Mouse (Mus musculus) heart, postnatal 0 days (tissue): ENCODE measurements around the gene Tlcd2. TPM values are rescaled to one million over a fixed set of nuclear protein-coding genes. Genes with fewer than 3 reads are reported as not detected.
A peak's percentile ranks its signal among the peaks of the same experiment; 100 is the strongest.

Experiments used
- ATAC-seq: fragments of 200-750 bp; cut with Nextera tagmentation; 2 replicates; pipeline ENCODE4 v1.8.0; 2017; ENCODE audit warnings: low read depth, moderate number of reproducible peaks, moderate library complexity; ENCODE audit not compliant: insufficient read depth
- DNase-seq: peaks from one replicate; pipeline ENCODE4 v3.0.0-alpha.2; 2016; ENCODE audit warnings: low spot score
- H3K27ac ChIP-seq: fragments of 300-500 bp; sonication (generic); 2 replicates; pipeline ENCODE4 v1.5.1; 2014; ENCODE audit warnings: low read depth, mild to moderate bottlenecking
- H3K27me3 ChIP-seq: fragments of 300-500 bp; sonication (generic); 2 replicates; pipeline ENCODE4 v1.6.1; 2014; ENCODE audit warnings: low read length, mixed read lengths; ENCODE audit not compliant: control insufficient read depth, insufficient read depth
- H3K36me3 ChIP-seq: fragments of 300-500 bp; sonication (generic); replicated peaks from 2 replicates; pipeline ENCODE4 v1.6.1; 2014; ENCODE audit warnings: low read length, mixed read lengths; ENCODE audit not compliant: control insufficient read depth, insufficient read depth
- H3K4me1 ChIP-seq: fragments of 300-500 bp; sonication (generic); 2 replicates; pipeline ENCODE4 v1.6.1; 2014; ENCODE audit warnings: antibody characterized with exemption; ENCODE audit not compliant: control insufficient read depth, insufficient read depth
- H3K4me2 ChIP-seq: fragments of 300-500 bp; sonication (generic); 2 replicates; pipeline ENCODE4 v1.6.1; 2014; ENCODE audit warnings: low read depth, mild to moderate bottlenecking, low read length, moderate library complexity
- H3K4me3 ChIP-seq: fragments of 300-500 bp; sonication (generic); 2 replicates; pipeline ENCODE4 v1.5.1; 2014; ENCODE audit warnings: low read depth, low read length
- H3K9ac ChIP-seq: fragments of 300-500 bp; sonication (generic); replicated peaks from 2 replicates; pipeline ENCODE4 v1.6.1; 2014; ENCODE audit warnings: low read depth, low read length, mixed read lengths
- H3K9me3 ChIP-seq: fragments of 300-500 bp; sonication (generic); replicated peaks from 2 replicates; pipeline ENCODE4 v1.6.1; 2016; ENCODE audit warnings: low read length; ENCODE audit not compliant: control insufficient read depth
- CTCF ChIP-seq: IDR thresholded peaks from 2 replicates; pipeline ENCODE4 v1.5.1; 2016; ENCODE audit warnings: antibody characterized with exemption, control low read depth, low read depth
- EP300 ChIP-seq: IDR thresholded peaks from 2 replicates; pipeline ENCODE4 v1.6.1; 2016; ENCODE audit warnings: antibody characterized with exemption, low read depth
- WGBS: fragments of 180-500 bp; shearing (Covaris S2); extraction: QIAGEN DNeasy Blood & Tissue Kit; methylation state at CpG from one replicate; pipeline ENCODE4 v1.1.7; 2014; 5-methylcytosine and 5-hydroxymethylcytosine counted together
- polyA plus RNA-seq: library from polyadenylated mRNA; unstranded; fragments of >200 nt; fragmentation: Nextera tagmentation; extraction: Ambion mirVana; gene quantifications from 2 replicates; pipeline ENCODE4 v1.2.1, GENCODE M21; 2015
- total RNA-seq: library from RNA; depleted of rRNA; stranded (reverse); fragments of >200 nt; gene quantifications from 2 replicates; pipeline ENCODE4 v1.2.3, GENCODE M21; 2014; ENCODE audit warnings: low replicate concordance

The Tlcd2 gene
- total and polyA plus RNA-seq, 2 experiments from 2014 or later = 16.9 to 25.3 TPM

DNA sequence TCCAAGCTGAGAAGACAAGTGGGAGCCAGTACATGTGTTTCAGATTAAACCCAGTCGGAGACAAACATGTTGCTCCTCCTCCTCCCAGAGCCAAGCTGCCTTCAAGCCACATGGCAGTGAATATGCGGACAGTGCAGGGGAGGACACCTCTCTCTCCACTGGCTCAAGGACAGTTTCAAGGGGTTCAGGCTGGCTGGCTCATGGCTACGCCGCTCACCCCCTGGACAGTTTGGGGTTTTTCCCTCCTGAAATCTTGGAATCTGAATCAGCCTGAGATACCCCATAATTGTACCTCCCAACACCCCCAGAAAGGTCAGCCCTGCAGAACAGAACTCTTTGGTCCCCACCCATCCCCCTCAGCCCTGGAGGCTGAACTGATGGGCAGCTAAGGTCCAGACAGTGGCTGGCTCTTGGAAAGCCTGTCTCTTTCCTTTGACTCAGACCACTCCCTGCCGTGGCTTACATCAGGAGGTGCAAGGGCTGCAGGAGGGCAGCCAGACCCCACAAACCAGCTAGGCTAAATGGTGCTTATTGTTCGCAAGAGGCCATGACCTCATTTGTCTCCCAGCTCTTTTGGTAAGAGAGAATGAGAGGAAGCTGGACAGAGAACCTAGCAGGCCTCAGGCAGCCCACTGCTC lies 40.0 kb upstream of the Tlcd2 start:
- Histone ChIP-seq H3K4me2 (peak overlapping the region; percentile 31), H3K27me3 (no peaks in the 10 kb centered on the region), H3K9ac (no peak overlapping the region), H3K27ac (no peak overlapping the region), H3K4me1 (no peaks in the 10 kb centered on the region), H3K9me3 (no peaks in the 10 kb centered on the region), H3K36me3 (no peaks in the 10 kb centered on the region), H3K4me3 (peak overlapping the region; percentile 18; the same call in 1 of the 2 replicates)
- TF ChIP-seq CTCF = no peak
- no peak for TF ChIP-seq EP300
- DNase-seq (no peak), ATAC-seq (no peak)
- WGBS = 55% methylated on average over 6 of the region's 6 CpGs

DNA sequence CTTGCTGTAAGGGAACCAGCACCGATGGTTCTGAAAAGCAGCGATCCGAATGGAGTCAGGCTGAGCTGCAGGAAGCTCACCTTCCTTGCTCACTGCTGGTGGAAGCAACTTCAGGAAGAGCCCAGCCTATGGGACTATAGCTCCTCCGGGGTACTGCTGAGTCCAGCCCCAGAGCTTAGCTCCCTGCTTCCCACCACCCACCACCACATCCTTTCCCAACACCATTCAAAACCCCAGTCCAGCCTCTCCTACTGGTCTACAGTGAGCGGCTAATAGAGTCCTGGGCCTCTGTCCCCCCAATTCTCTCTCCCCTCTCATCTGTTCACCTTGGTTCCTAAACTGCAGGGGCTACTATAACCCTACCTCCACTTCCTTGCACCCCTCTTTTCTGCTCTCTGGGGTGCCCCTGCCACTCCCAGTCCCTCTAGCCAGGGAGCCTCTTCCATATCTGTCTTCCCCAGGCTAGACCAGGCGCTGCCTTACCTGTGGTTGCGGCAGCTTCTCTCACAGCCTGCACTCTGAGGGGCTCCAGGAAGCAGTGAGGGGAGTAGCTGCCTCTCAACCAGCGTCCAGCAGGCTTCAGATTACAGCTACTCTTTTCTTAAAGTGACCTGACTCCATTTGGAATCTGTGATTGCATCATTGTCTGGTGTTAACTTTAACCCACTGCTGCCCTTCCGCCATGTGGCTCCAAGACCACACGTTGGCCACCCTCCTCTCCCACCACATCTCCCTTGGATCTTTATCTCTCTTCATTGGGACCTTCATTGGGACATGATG lies 39.3 kb upstream of the Tlcd2 start, which contains the start of gene Serpinf1:
Gene Serpinf1 (minus strand): TSS at position 689 of the 780 bp plus-strand sequence.
- no peak for ATAC-seq

DNA sequence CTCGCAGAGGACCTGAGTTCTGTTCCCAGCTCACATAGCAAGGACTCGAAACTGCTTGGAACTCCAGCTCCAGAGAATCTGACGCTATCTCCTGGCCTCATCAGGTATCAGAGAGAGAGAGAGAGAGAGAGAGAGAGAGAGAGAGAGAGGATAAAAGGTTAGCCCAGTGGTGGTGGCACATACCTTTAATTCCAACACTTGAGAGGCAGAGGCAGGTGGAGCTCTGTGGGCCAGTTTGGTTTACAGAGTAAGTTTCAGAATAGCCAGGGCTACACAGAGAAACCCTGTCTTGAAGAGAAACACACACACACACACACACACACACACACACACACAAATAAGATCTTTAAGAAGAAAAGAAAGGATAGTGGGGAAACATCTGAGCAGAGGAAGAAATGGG lies 38.4 kb upstream of the Tlcd2 start:
- Histone ChIP-seq H3K27ac (no peak overlapping the region), H3K36me3 (no peaks in the 10 kb centered on the region), H3K4me3 (no peak overlapping the region), H3K4me1 (no peaks in the 10 kb centered on the region), H3K9ac (no peak overlapping the region), H3K4me2 (no peak overlapping the region), H3K27me3 (no peaks in the 10 kb centered on the region), H3K9me3 (no peaks in the 10 kb centered on the region)
- DNase-seq (no peak), ATAC-seq (no peak)
- 80% methylated on average over 3 of the region's 3 CpGs for WGBS
- TF ChIP-seq CTCF = no peak
- no peak for TF ChIP-seq EP300

More for the DNA sequence above, 39.3 kb upstream of the Tlcd2 start, which contains the start of gene Serpinf1:
- Histone ChIP-seq H3K4me2 (peak within 1 kb of the TSS; percentile 31), H3K9ac (no peak within 1 kb of the TSS), H3K36me3 (no peaks in the 10 kb centered on the region), H3K4me1 (no peaks in the 10 kb centered on the region), H3K9me3 (no peaks in the 10 kb centered on the region), H3K27ac (no peak within 1 kb of the TSS), H3K27me3 (no peaks in the 10 kb centered on the region), H3K4me3 (peak within 1 kb of the TSS; percentile 18; the same call in 1 of the 2 replicates)
- 43% methylated on average over 10 of the region's 10 CpGs for WGBS
- no peak for DNase-seq
- TF ChIP-seq CTCF = no peak
- TF ChIP-seq EP300 = no peak

DNA sequence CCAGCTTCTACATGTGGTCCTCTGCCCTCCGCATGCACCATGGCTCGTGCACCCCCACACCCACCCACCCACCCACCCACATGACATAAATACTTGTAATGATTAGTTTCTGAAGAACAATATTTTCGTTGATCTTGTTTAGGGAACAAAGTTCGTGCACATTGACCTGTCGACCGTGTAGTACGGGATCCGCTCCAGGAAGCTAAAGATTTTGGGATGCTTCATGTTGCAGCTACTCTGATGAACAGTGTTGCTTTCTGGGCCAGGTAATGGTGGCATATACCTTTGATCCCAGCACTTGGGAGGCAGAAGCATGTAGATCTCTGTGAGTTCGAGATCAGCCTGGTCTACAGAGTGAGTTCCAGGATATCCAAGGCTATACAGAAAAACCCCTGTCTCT lies 37.5 kb upstream of the Tlcd2 start:
- Histone ChIP-seq H3K4me2 (no peak overlapping the region), H3K9me3 (no peaks in the 10 kb centered on the region), H3K4me1 (no peaks in the 10 kb centered on the region), H3K4me3 (no peak overlapping the region), H3K27ac (no peak overlapping the region), H3K27me3 (no peaks in the 10 kb centered on the region), H3K36me3 (no peaks in the 10 kb centered on the region), H3K9ac (no peak overlapping the region)
- ATAC-seq (no peak), DNase-seq (no peak)
- 88% methylated on average over 9 of the region's 9 CpGs for WGBS
- no peak for TF ChIP-seq EP300
- TF ChIP-seq CTCF = no peak

DNA sequence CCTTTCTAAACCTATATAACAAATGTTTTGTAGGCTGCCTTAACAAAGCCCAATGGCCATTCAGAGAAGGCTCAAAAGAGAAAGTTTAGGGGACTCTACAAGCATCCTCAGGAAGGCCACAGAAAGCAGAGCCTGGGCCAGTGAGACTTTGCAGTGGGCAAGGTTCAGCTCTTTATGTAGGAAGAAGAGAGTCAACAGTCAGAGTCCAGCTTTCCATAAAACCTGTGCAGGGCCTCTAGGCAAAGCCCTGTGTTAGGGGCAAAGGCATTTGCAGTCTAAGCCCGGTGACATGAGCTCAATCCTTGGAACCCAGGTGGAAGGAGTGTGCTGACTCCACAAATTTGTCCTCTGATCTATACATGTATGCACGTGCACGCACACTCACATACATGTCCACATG lies 37.1 kb upstream of the Tlcd2 start:
- Histone ChIP-seq H3K4me3 (no peak overlapping the region), H3K27me3 (no peaks in the 10 kb centered on the region), H3K9me3 (no peaks in the 10 kb centered on the region), H3K27ac (no peak overlapping the region), H3K36me3 (no peaks in the 10 kb centered on the region), H3K4me1 (no peaks in the 10 kb centered on the region), H3K9ac (no peak overlapping the region), H3K4me2 (no peak overlapping the region)
- TF ChIP-seq CTCF = no peak
- TF ChIP-seq EP300 = no peak
- ATAC-seq (no peak), DNase-seq (no peak)
- WGBS = 89% methylated on average over 3 of the region's 3 CpGs
